9 mouse cellular contexts compared by ENCODE assay signal in the genomic region with DNA sequence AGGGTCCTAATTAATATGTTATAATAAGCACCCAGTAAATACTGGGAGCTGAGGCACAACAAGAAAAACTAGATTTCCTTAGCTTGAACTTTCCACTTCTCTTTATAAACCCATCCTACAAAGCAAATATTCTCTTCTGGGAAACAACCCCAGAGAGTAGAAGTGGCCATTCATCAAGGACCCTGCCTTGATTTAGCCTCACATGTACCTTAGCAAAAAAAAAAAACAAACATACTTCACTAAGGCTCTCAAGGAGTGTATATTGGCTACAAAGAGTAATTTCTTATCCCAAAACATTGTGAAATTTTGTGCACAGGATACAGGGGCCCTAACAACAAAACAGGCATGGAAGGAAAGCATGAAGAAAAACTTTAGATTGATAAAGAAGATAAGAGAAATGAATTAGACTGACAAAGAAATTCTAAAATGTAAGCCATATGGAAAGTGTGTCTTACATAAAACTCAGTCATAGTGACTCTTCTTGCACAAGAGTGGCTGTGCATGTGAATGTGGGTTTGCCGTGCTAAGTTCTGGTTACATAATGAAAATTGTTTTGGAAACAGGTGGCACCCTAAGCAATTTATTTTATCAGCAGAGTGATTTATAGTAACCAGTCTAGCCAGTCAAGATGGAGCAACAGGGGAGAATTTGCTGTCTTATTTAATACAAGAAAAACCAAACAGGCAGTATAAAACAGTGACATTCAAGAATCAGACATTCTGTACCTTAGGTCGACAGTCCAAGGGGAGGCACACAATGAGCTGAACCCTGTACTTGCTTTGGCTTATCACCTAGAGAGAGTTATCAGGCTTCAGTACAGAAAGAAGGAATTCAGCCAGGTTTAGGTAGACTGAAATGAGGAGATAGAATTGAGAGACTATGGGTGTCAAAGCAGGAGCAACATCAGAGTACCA. TPM values are rescaled to one million over a fixed set of nuclear protein-coding genes. Genes with fewer than 3 reads are reported as not detected.
DNase-seq lines count a peak whose midpoint lies in the region; ATAC-seq and TF ChIP-seq lines count a peak whose summit lies in the region.
"Had no signal": no experiment of that assay in that cellular context is flagged by ENCODE, and none has a peak within 500 bp of the region (broad histone marks: within the 10 kb centered on the region; RNA-seq: fewer than 3 reads in every experiment).

No protein-coding gene starts in this region.

- H3K9ac ChIP-seq in midbrain, embryonic 16.5 days (ENCODE audit: low read depth, low read length) = peak overlapping the region; percentile 94

- H3K27me3 ChIP-seq in kidney, adult 2 months (replicated peaks; ENCODE audit: control insufficient read depth, insufficient read depth, low read length) = no peaks in the 10 kb centered on the region
- no peaks in the 10 kb centered on the region for H3K27me3 ChIP-seq in midbrain, embryonic 16.5 days (ENCODE audit: control insufficient read depth, insufficient read depth, low read depth, low read length)

- peak overlapping the region; percentile 81 for H3K27ac ChIP-seq in kidney, adult 2 months (ENCODE audit: insufficient read depth, low read depth, low read length)
- peak overlapping the region; percentile 85; the same call in 1 of the 2 replicates for H3K27ac ChIP-seq in cortical plate, adult 2 months (ENCODE audit: insufficient read depth, low read length)
- H3K27ac ChIP-seq in midbrain, embryonic 16.5 days (ENCODE audit: low read length) = peak overlapping the region; percentile 89

- peak overlapping the region; percentile 85 for H3K4me3 ChIP-seq in kidney, adult 2 months (ENCODE audit: insufficient read depth, low read depth, low read length)
- H3K4me3 ChIP-seq in cortical plate, adult 2 months (ENCODE audit: insufficient read depth, low read length) = peak overlapping the region; percentile 80
- H3K4me3 ChIP-seq in midbrain, embryonic 16.5 days (ENCODE audit: low read depth, low read length) = peak overlapping the region; percentile 99

- peaks cover 2% of the 10 kb centered on the region; the same call in 1 of the 2 replicates for H3K36me3 ChIP-seq in kidney, adult 2 months (ENCODE audit: control insufficient read depth, insufficient read depth, low read length)
- peaks cover 8% of the 10 kb centered on the region for H3K36me3 ChIP-seq in midbrain, embryonic 16.5 days (ENCODE audit: control insufficient read depth, insufficient read depth, low read length)

- WGBS in kidney, adult 2 months = 35% methylated on average over 2 of the region's 2 CpGs
- 79% methylated on average over 2 of the region's 2 CpGs for WGBS in midbrain, embryonic 16.5 days

- no peak for TF ChIP-seq CTCF in kidney, adult 2 months (conservative IDR thresholded peaks at IDR 0.05; ENCODE audit: insufficient read depth, insufficient read length, low read depth, low read length)
- TF ChIP-seq CTCF in cortical plate, adult 2 months (IDR thresholded peaks at IDR 0.05; ENCODE audit: extremely low read depth, insufficient read depth, low read length) = no peak

- DNase-seq in kidney, adult 2 months = peak; percentile 25
- no peak for DNase-seq in kidney, postnatal 14 days
- DNase-seq in induced T-regulatory cell, adult 2 months (ENCODE audit: low read depth) = peak; percentile 8
- no peak for DNase-seq in embryo, embryonic 9.5 days (ENCODE audit: extremely low spot score)
- no peak for DNase-seq in retina, postnatal 1 day
- no peak for DNase-seq in frontal cortex, postnatal 10 days (ENCODE audit: low spot score in 2 of 2)
- DNase-seq: kidney, postnatal 4 days had no signal

- no peak for TF ChIP-seq POLR2A in kidney, adult 2 months (IDR thresholded peaks at IDR 0.05; ENCODE audit: low read depth, low read length)
- TF ChIP-seq POLR2A in cortical plate, adult 2 months (IDR thresholded peaks at IDR 0.05; ENCODE audit: extremely low read depth, insufficient read depth, low read length) = no peak

- ATAC-seq in midbrain, embryonic 16.5 days = no peak

- H3K4me1 ChIP-seq in kidney, adult 2 months (ENCODE audit: control insufficient read depth, insufficient read depth, low read length) = peaks cover 21% of the 10 kb centered on the region
- H3K4me1 ChIP-seq in cortical plate, adult 2 months (ENCODE audit: control insufficient read depth, insufficient read depth, low read length) = no peaks in the 10 kb centered on the region
- peaks cover 19% of the 10 kb centered on the region for H3K4me1 ChIP-seq in midbrain, embryonic 16.5 days (ENCODE audit: control insufficient read depth, insufficient read depth, low read length)

- H3K9me3 ChIP-seq in midbrain, embryonic 16.5 days (replicated peaks; ENCODE audit: control insufficient read depth, low read length, poor library complexity, severe bottlenecking) = no peaks in the 10 kb centered on the region

- H3K4me2 ChIP-seq in midbrain, embryonic 16.5 days (ENCODE audit: low read length) = peak overlapping the region; percentile 99

RNA-seq across cellular contexts. Expression of gene Gpam, which starts 26.6 kb away (rescaled TPM):
- polyA plus RNA-seq in kidney, adult 2 months (2012; rRNA removed) = 56.6 and 60.7 TPM in 2 replicates
- 40.0 and 40.7 TPM in 2 replicates for polyA plus RNA-seq in cortical plate, adult 2 months (2012; rRNA removed)
- 25.2 and 28.3 TPM in 2 replicates for polyA plus RNA-seq in midbrain, embryonic 16.5 days (2015; fragmentation: Nextera tagmentation; extraction: Ambion mirVana)

Comparison
In these comparisons a context has a peak if more than half of its experiments do, and no peak if none do; other contexts are left out.
1. DNase-seq: peak in kidney, adult 2 months (single experiment) and induced T-regulatory cell, adult 2 months (single experiment); none in kidney, postnatal 14 days (single experiment), embryo, embryonic 9.5 days (single experiment), retina, postnatal 1 day (single experiment) and frontal cortex, postnatal 10 days (0 of 2).
2. Peak in every context shown above with its lines, with median percentiles within 50 percentile points of each other: H3K27ac ChIP-seq and H3K4me3 ChIP-seq.